ENCODE assay signal across 9 mouse cellular contexts in the genomic region with DNA sequence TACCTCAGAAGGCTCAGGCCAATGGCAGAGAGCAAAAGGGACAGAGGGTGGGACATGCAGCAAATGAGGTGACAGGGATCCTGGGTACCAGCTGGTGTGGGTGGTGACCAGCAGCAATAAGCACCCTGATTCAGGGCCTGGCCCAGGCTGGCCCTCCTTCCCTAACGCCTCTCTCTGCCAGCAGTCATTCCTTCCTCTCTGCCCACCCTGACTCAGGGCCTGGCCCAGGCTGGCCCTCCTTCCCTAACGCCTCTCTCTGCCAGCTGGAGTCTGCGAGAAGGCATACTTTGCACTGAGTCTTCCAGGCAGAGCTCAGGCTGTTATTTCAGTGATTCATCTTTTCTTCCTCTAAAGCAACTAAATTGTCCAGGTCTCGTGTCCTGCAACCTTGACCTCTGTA. TPM values are rescaled to one million over a fixed set of nuclear protein-coding genes. Genes with fewer than 3 reads are reported as not detected.
DNase-seq lines count a peak whose midpoint lies in the region; ATAC-seq and TF ChIP-seq lines count a peak whose summit lies in the region.
"Had no signal": no experiment of that assay in that cellular context is flagged by ENCODE, and none has a peak within 500 bp of the region (broad histone marks: within the 10 kb centered on the region; RNA-seq: fewer than 3 reads in every experiment).

No protein-coding gene starts in this region.

- H3K4me3 ChIP-seq in heart, adult 2 months = no peak overlapping the region
- H3K4me3 ChIP-seq in lung, embryonic 14.5 days (ENCODE audit: low read depth, low read length) = no peak overlapping the region

- TF ChIP-seq POLR2A in heart, adult 2 months (IDR thresholded peaks at IDR 0.05; ENCODE audit: insufficient read depth, low read depth, low read length) = no peak

- H3K27ac ChIP-seq in heart, adult 2 months = peak overlapping the region; percentile 84
- peak overlapping the region; percentile 55; the same call in 1 of the 2 replicates for H3K27ac ChIP-seq in lung, embryonic 14.5 days (ENCODE audit: low read depth)
- H3K27ac ChIP-seq: liver, embryonic 14.5 days had no signal

- 35% methylated on average over 4 of the region's 4 CpGs for WGBS in heart, adult 2 months
- WGBS in lung, embryonic 14.5 days = 45% methylated on average over 4 of the region's 4 CpGs

- H3K4me1 ChIP-seq in heart, adult 2 months (ENCODE audit: control insufficient read depth, insufficient read depth, low read length) = peaks cover 21% of the 10 kb centered on the region
- H3K4me1 ChIP-seq in lung, embryonic 14.5 days (ENCODE audit: insufficient read depth) = peaks cover 10% of the 10 kb centered on the region

- no peak for TF ChIP-seq EP300 in heart, adult 2 months (IDR thresholded peaks at IDR 0.05; ENCODE audit: insufficient read depth, low read depth, low read length)

- H3K9ac ChIP-seq in heart, adult 2 months (ENCODE audit: low read depth, low read length) = no peak overlapping the region
- H3K9ac ChIP-seq in lung, embryonic 14.5 days = no peak overlapping the region
- H3K9ac ChIP-seq: liver, embryonic 14.5 days had no signal

- no peaks in the 10 kb centered on the region for H3K79me2 ChIP-seq in heart, adult 2 months (replicated peaks; ENCODE audit: control insufficient read depth, insufficient read depth, low read length)

- peaks cover 7% of the 10 kb centered on the region; the same call in 1 of the 2 replicates for H3K36me3 ChIP-seq in heart, adult 2 months (ENCODE audit: control insufficient read depth, insufficient read depth, low read length)
- no peaks in the 10 kb centered on the region for H3K36me3 ChIP-seq in lung, embryonic 14.5 days (ENCODE audit: insufficient read depth)

- H3K4me2 ChIP-seq in lung, embryonic 14.5 days = no peak overlapping the region

- intact Hi-C loops in heart, adult 2 months (cut with DNase I) = loop anchor here (2.0 kb wide), 2 partner anchors 14 to 32 kb away; partner anchors contain the start of gene Efr3b

- no peak for TF ChIP-seq CTCF in heart, adult 2 months (IDR thresholded peaks at IDR 0.05)
- TF ChIP-seq CTCF in lung, embryonic 14.5 days (IDR thresholded peaks at IDR 0.05; ENCODE audit: low read depth) = no peak

- no peaks in the 10 kb centered on the region for H3K27me3 ChIP-seq in heart, adult 2 months (ENCODE audit: control insufficient read depth, insufficient read depth, low read length)
- H3K27me3 ChIP-seq in lung, embryonic 14.5 days (ENCODE audit: insufficient read depth, low read length) = no peaks in the 10 kb centered on the region

- peak; percentile 81 for ATAC-seq in lung, embryonic 14.5 days (ENCODE audit: insufficient read depth)

- no peaks in the 10 kb centered on the region for H3K9me3 ChIP-seq in lung, embryonic 14.5 days (ENCODE audit: low read depth, low read length)

- peak; percentile 50 for DNase-seq in retina, postnatal 1 day
- no peak for DNase-seq in retina, embryonic 14.5 days (ENCODE audit: low spot score)
- peak; percentile 70 for DNase-seq in cerebellum, adult 8-10 months
- DNase-seq in heart, adult 2 months = peak in 1 of 2 experiments; percentile 46
- DNase-seq in lung, embryonic 14.5 days = peak; percentile 23
- no peak for DNase-seq in thymus, postnatal 10 days (ENCODE audit: low spot score in 2 of 2)
- no peak for DNase-seq in thymus, postnatal 4 days
- DNase-seq in thymus, postnatal 0 days (ENCODE audit: low spot score) = no peak

RNA-seq across cellular contexts. Expression of gene Efr3b, which starts 31.5 kb away (rescaled TPM):
- 1 to 10 TPM; 5.3 to 6.4 TPM for total RNA-seq in heart, adult 2 months (2021)
- polyA plus RNA-seq in heart, adult 2 months (2012; rRNA removed) = 9.9 and 11.1 TPM in 2 replicates
- polyA plus RNA-seq in lung, embryonic 14.5 days (2014; fragmentation: Nextera tagmentation; extraction: Ambion mirVana) = 4.1 and 4.6 TPM in 2 replicates
- 0.65 and 0.77 TPM in 2 replicates for polyA plus RNA-seq in thymus, postnatal 0 days (2015; fragmentation: Nextera tagmentation; extraction: Ambion mirVana)

RNA-seq across cellular contexts. Expression of gene Pomc, which starts 52.4 kb away (rescaled TPM):
- under 1 TPM; 0.36 to 0.50 TPM for total RNA-seq in heart, adult 2 months (2021)
- 0.37 TPM in 1 of 2 replicates, not detected in the other for polyA plus RNA-seq in heart, adult 2 months (2012; rRNA removed)
- 1.6 and 2.5 TPM in 2 replicates for polyA plus RNA-seq in lung, embryonic 14.5 days (2014; fragmentation: Nextera tagmentation; extraction: Ambion mirVana)
- 8.4 and 9.1 TPM in 2 replicates for polyA plus RNA-seq in thymus, postnatal 0 days (2015; fragmentation: Nextera tagmentation; extraction: Ambion mirVana)

Comparison
In these comparisons a context has a peak if more than half of its experiments do, and no peak if none do; other contexts are left out.
1. DNase-seq: peak in retina, postnatal 1 day (single experiment), cerebellum, adult 8-10 months (single experiment) and lung, embryonic 14.5 days (single experiment); none in retina, embryonic 14.5 days (single experiment), thymus, postnatal 10 days (0 of 2), thymus, postnatal 4 days (single experiment) and thymus, postnatal 0 days (single experiment).